Mouse (Mus musculus): ENCODE data around the gene Kat5. TPM values are rescaled to one million over a fixed set of nuclear protein-coding genes. Genes with fewer than 3 reads are reported as not detected.
A peak's percentile ranks its signal among the peaks of the same experiment; 100 is the strongest.

Kat5 gene
- polyA plus RNA-seq, 1 experiment from 2014 or later: 83.1 TPM

DNA sequence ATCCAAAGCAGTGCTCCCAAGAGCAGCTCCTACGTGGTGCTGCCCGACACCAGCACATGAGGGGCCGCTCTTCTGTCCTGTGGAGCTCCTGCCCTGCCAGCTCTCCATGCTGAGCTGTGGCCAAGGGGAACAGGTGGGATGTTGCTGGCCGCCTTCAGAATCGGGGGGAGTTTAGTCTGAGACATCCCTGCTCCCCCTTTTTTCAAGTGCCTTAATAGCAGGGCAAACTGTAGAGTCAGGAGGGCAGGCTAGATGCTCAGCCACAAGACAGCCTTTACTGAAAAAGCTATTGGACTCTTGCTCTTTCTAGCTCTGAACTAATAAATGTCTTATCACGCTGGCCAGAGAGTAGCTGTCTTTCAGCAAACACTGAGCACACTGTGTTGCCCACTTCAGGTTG is 37.8 kb upstream of the Kat5 start:
- H3K4me3 ChIP-seq (ENCODE audit: low read depth, low read length): no peak overlapping the region
- peaks cover 33% of the 10 kb centered on the region for H3K36me3 ChIP-seq (ENCODE audit: control insufficient read depth, insufficient read depth, low read length)
- H3K9ac ChIP-seq (ENCODE audit: low read depth, low read length): no peak overlapping the region
- H3K4me1 ChIP-seq (ENCODE audit: control insufficient read depth, insufficient read depth, low read length): peaks cover 11% of the 10 kb centered on the region
- no peak for ATAC-seq
- H3K4me2 ChIP-seq (ENCODE audit: low read length): no peak overlapping the region
- peak overlapping the region; percentile 5; the same call in 1 of the 2 replicates for H3K27ac ChIP-seq (ENCODE audit: low read length)
- WGBS: 95% methylated on average over 6 of the region's 6 CpGs
- H3K9me3 ChIP-seq (replicated peaks; ENCODE audit: control insufficient read depth, low read length, poor library complexity, severe bottlenecking): no peaks in the 10 kb centered on the region
- no peaks in the 10 kb centered on the region; the same call in 1 of the 2 replicates for H3K27me3 ChIP-seq (ENCODE audit: control insufficient read depth, insufficient read depth, low read depth, low read length)

GRCm38 (mm10) chr19:5646731-5647330 is 36.8 kb upstream of the Kat5 start:
- no peak overlapping the region for H3K27ac ChIP-seq (ENCODE audit: low read length)
- no peak overlapping the region for H3K4me3 ChIP-seq (ENCODE audit: low read depth, low read length)
- no peak overlapping the region for H3K9ac ChIP-seq (ENCODE audit: low read depth, low read length)
- H3K4me1 ChIP-seq (ENCODE audit: control insufficient read depth, insufficient read depth, low read length): peaks cover 11% of the 10 kb centered on the region
- peaks cover 42% of the 10 kb centered on the region for H3K36me3 ChIP-seq (ENCODE audit: control insufficient read depth, insufficient read depth, low read length)
- H3K27me3 ChIP-seq (ENCODE audit: control insufficient read depth, insufficient read depth, low read depth, low read length): no peaks in the 10 kb centered on the region
- H3K4me2 ChIP-seq (ENCODE audit: low read length): no peak overlapping the region
- 90% methylated on average over 8 of the region's 8 CpGs for WGBS
- H3K9me3 ChIP-seq (replicated peaks; ENCODE audit: control insufficient read depth, low read length, poor library complexity, severe bottlenecking): no peaks in the 10 kb centered on the region
- ATAC-seq: no peak

- H3K4me1 ChIP-seq (ENCODE audit: control insufficient read depth, insufficient read depth, low read length): peaks cover 11% of the 10 kb centered on the region
- ATAC-seq: no peak
- H3K4me2 ChIP-seq (ENCODE audit: low read length): no peak overlapping the region
- H3K9me3 ChIP-seq (replicated peaks; ENCODE audit: control insufficient read depth, low read length, poor library complexity, severe bottlenecking): no peaks in the 10 kb centered on the region
- H3K4me3 ChIP-seq (ENCODE audit: low read depth, low read length): no peak overlapping the region
- H3K36me3 ChIP-seq (ENCODE audit: control insufficient read depth, insufficient read depth, low read length): peaks cover 57% of the 10 kb centered on the region
- H3K27ac ChIP-seq (ENCODE audit: low read length): no peak overlapping the region
- H3K27me3 ChIP-seq (ENCODE audit: control insufficient read depth, insufficient read depth, low read depth, low read length): no peaks in the 10 kb centered on the region
- H3K9ac ChIP-seq (ENCODE audit: low read depth, low read length): no peak overlapping the region
- 93% methylated on average over 9 of the region's 9 CpGs for WGBS
Observed at GRCm38 (mm10) chr19:5645280-5645679, 35.2 kb upstream of the Kat5 start.

- Histone ChIP-seq H3K36me3 (ENCODE audit: control insufficient read depth, insufficient read depth, low read length) (peaks cover 55% of the 10 kb centered on the region), H3K27me3 (ENCODE audit: control insufficient read depth, insufficient read depth, low read depth, low read length) (no peaks in the 10 kb centered on the region), H3K4me2 (ENCODE audit: low read length) (no peak overlapping the region), H3K9me3 (replicated peaks; ENCODE audit: control insufficient read depth, low read length, poor library complexity, severe bottlenecking) (no peaks in the 10 kb centered on the region), H3K27ac (ENCODE audit: low read length) (no peak overlapping the region), H3K4me1 (ENCODE audit: control insufficient read depth, insufficient read depth, low read length) (peaks cover 15% of the 10 kb centered on the region), H3K9ac (ENCODE audit: low read depth, low read length) (no peak overlapping the region), H3K4me3 (ENCODE audit: low read depth, low read length) (no peak overlapping the region)
- ATAC-seq: no peak
- 90% methylated on average over 8 of the region's 8 CpGs for WGBS
Observed at GRCm38 (mm10) chr19:5641641-5642040, 31.6 kb upstream of the Kat5 start.

- Histone ChIP-seq H3K4me1 (ENCODE audit: control insufficient read depth, insufficient read depth, low read length) (peaks cover 19% of the 10 kb centered on the region), H3K4me3 (ENCODE audit: low read depth, low read length) (no peak overlapping the region), H3K4me2 (ENCODE audit: low read length) (no peak overlapping the region), H3K27ac (ENCODE audit: low read length) (no peak overlapping the region), H3K36me3 (ENCODE audit: control insufficient read depth, insufficient read depth, low read length) (peaks cover 54% of the 10 kb centered on the region), H3K9me3 (replicated peaks; ENCODE audit: control insufficient read depth, low read length, poor library complexity, severe bottlenecking) (no peaks in the 10 kb centered on the region), H3K9ac (ENCODE audit: low read depth, low read length) (no peak overlapping the region), H3K27me3 (ENCODE audit: control insufficient read depth, insufficient read depth, low read depth, low read length) (no peaks in the 10 kb centered on the region)
- 93% methylated on average over 17 of the region's 17 CpGs for WGBS
- ATAC-seq: no peak
Observed at GRCm38 (mm10) chr19:5641021-5641420, 31.0 kb upstream of the Kat5 start.

DNA sequence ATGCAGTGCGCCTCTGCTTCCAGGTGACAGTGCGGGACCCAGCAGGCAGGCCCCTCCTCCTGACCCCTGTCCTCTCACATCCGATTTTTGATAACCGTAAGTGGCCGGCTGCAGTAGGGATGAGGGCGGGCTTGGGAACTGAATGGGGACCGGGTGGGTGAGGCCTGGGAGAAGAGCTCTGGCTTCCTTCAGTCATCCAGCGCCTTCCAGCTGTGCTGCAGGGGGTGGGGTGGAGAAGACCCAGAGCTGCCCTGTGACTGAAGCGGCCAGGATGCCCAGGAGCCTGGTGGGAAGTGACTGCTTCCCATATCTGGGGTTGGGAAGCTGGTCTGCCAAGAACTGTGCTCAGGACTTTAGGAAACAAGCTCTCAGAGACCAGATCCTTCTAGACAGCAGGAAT is 30.3 kb upstream of the Kat5 start:
- H3K36me3 ChIP-seq (ENCODE audit: control insufficient read depth, insufficient read depth, low read length): peaks cover 47% of the 10 kb centered on the region
- no peak overlapping the region for H3K4me3 ChIP-seq (ENCODE audit: low read depth, low read length)
- H3K9ac ChIP-seq (ENCODE audit: low read depth, low read length): no peak overlapping the region
- H3K4me2 ChIP-seq (ENCODE audit: low read length): no peak overlapping the region
- H3K27ac ChIP-seq (ENCODE audit: low read length): no peak overlapping the region
- peaks cover 19% of the 10 kb centered on the region for H3K4me1 ChIP-seq (ENCODE audit: control insufficient read depth, insufficient read depth, low read length)
- H3K27me3 ChIP-seq (ENCODE audit: control insufficient read depth, insufficient read depth, low read depth, low read length): no peaks in the 10 kb centered on the region
- H3K9me3 ChIP-seq (replicated peaks; ENCODE audit: control insufficient read depth, low read length, poor library complexity, severe bottlenecking): no peaks in the 10 kb centered on the region
- WGBS: 83% methylated on average over 9 of the region's 9 CpGs
- ATAC-seq: no peak

DNA sequence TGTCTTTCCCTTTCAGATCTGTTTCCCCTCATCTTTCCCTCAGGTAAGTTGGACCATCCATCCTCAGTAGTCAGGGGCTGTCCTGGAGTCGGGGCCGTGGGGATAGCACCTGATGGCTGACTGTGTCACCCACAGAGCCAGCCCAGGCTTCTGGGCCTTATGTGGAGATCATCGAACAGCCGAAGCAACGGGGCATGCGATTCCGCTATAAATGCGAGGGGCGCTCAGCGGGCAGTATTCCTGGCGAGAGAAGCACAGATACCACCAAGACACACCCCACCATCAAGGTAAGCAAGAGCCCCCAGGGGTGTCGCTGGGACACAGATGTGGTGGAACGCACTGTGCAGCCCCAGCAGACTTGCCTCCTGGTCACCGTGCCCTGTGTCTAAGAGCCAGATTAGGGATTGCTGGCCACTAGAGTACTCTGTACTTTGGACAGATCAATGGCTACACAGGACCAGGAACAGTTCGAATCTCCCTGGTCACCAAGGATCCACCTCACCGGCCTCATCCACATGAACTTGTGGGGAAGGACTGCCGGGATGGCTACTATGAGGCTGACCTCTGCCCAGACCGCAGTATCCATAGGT is 28.5 kb upstream of the Kat5 start:
- H3K27ac ChIP-seq (ENCODE audit: low read length): no peak overlapping the region
- no peaks in the 10 kb centered on the region for H3K9me3 ChIP-seq (replicated peaks; ENCODE audit: control insufficient read depth, low read length, poor library complexity, severe bottlenecking)
- no peak for ATAC-seq
- peak overlapping the region; percentile 93 for H3K9ac ChIP-seq (ENCODE audit: low read depth, low read length)
- H3K4me2 ChIP-seq (ENCODE audit: low read length): peak overlapping the region; percentile 88
- peaks cover 36% of the 10 kb centered on the region for H3K36me3 ChIP-seq (ENCODE audit: control insufficient read depth, insufficient read depth, low read length)
- 91% methylated on average over 18 of the region's 18 CpGs for WGBS
- peaks cover 19% of the 10 kb centered on the region for H3K4me1 ChIP-seq (ENCODE audit: control insufficient read depth, insufficient read depth, low read length)
- H3K27me3 ChIP-seq (ENCODE audit: control insufficient read depth, insufficient read depth, low read depth, low read length): no peaks in the 10 kb centered on the region
- peak overlapping the region; percentile 68 for H3K4me3 ChIP-seq (ENCODE audit: low read depth, low read length)

- peaks cover 28% of the 10 kb centered on the region for H3K36me3 ChIP-seq (ENCODE audit: control insufficient read depth, insufficient read depth, low read length)
- WGBS: under 1% methylated on average over 98 of the region's 109 CpGs
- H3K27ac ChIP-seq (ENCODE audit: low read length): peak within 1 kb of the TSS; percentile 92
- no peaks in the 10 kb centered on the region for H3K9me3 ChIP-seq (replicated peaks; ENCODE audit: control insufficient read depth, low read length, poor library complexity, severe bottlenecking)
- H3K4me3 ChIP-seq (ENCODE audit: low read depth, low read length): peak within 1 kb of the TSS; percentile 68
- peak within 1 kb of the TSS; percentile 93 for H3K9ac ChIP-seq (ENCODE audit: low read depth, low read length)
- peak; percentile 89 for ATAC-seq
- no peaks in the 10 kb centered on the region for H3K27me3 ChIP-seq (ENCODE audit: control insufficient read depth, insufficient read depth, low read depth, low read length)
- peak within 1 kb of the TSS; percentile 95 for H3K4me2 ChIP-seq (ENCODE audit: low read length)
- H3K4me1 ChIP-seq (ENCODE audit: control insufficient read depth, insufficient read depth, low read length): peaks cover 19% of the 10 kb centered on the region
Observed at GRCm38 (mm10) chr19:5637069-5638047, 27.3 kb upstream of the Kat5 start, which contains the start of gene Rela. Rela (plus strand) TSS chr19:5637483.

All from midbrain, embryonic 16.5 days (tissue).